Mouse (Mus musculus) mature B cell (primary cell): ENCODE data around the gene Ror1.

Experiments
- in situ Hi-C: fragments of 300-500 bp; cut with MboI; formaldehyde crosslinking; loops from 2 replicates; pipeline ENCODE4 v1.14.3; 2019

Ror1 gene

DNA sequence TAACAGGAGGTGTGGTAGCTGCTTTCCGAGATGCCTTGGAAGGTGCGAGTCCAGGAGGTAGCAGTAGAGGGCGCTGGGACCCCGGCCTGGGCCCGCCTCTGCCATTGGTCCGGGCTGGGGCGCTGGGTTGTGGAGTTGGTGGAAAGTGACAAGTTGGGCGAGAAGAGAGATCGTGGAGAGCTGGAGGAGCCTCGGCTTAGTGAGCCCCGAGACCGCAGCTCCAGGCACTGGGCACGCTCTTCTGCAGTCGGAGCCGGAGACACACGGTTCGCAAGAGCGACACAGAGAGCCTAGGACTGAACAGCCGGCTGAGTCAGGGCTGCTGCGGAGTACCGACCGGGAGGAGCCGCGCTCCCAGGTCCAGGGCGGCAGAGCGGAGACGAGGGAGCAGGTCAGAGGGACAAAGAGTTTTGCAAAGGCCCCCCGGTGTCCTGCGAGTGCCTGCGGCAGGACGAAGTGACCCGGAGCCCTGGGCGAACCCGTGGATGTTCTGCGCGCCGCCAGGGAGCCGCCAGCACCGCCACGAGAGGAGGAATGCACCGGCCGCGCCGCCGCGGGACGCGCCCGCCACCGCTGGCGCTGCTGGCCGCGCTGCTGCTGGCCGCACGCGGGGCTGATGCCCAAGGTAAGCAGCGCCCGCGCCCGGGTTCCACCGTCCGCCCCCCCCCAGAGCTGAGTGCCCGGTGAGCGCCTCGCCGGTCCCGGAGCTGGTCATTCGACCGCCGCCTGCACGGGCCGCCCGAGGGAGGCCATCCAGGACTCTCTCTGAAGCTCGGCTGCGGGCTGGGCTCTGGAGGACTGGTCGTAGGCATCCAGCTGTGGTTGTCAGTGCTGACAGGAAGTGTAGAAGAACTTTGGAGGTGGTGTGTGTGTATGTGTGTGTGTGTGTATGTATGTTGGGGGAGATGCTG, at the start of gene Ror1:
Gene Ror1, plus strand, starts transcription at position 107 of the 911 bp plus-strand sequence.
- in situ Hi-C loops = no loop called here

DNA sequence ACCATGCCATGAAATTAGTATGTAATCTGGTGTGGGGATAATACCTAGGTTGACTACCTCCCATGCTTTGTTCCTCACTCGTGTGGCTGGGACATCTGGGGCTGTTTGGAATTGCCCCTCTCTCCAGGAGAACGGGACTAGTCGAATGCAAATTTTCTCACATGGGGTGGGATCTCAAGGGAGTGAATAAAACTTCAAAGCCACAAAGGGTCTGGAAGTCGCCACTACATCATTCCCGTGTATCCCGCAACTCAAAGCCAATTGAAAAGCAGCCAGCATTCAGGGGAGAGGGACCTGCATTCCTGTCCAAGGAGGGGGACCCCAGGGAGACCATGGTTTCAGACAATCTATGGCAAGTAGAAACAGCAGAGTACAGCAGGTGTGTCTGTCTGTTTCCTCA, 48.5 kb upstream of the Ror1 start:
- in situ Hi-C loops = no loop called here

DNA sequence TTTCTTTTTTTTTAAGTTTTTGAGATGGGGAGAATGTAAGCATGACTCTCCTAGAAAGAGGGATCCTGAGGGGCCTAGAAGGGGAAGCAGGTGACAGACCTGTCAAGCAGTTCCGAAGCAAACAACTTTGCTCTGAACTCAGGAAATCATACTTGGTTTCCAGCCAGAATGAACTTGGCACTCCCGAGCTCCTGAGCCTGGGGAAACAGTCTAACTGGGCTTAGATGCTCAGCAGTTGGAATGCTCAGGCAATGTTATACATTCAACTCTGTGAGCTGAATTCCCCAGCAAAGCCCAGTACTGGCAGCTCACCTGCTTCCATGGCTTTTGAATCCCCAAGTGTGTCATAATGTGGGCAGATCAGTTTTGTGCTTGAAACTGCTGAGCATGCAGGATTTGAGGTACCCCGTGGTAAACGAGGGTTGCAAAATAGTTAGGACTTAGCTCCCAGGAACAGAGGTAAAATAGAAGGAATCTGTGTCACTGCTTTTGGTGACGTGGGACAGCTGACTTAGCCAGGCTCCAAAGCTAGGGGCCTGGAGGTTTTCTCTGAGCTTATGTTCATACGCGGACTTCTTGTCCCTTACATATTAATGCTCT, 47.1 kb upstream of the Ror1 start:
- in situ Hi-C loops = no loop called here

GRCm38 (mm10) chr4:100051767-100052166, 43.8 kb upstream of the Ror1 start:
- in situ Hi-C loops = no loop called here

DNA sequence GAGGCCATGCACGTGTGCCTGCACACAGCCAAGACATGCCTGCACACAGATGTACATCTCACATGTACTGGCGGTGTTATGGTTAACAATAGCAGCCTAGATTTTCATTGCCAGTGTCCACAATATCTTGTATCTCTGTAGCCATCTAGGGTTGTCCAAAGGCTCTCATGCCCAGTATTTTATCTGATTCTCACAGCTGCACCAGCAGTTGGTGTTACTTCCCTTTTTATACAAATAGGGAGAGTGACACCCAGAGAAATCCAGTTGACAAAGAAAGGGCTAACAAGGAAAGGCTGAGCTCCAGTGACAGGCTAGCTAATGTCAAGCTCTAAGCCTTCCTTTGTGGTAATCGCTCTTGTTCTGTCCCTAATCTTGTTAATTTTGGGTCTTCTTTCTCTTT, 43.3 kb upstream of the Ror1 start:
- in situ Hi-C loops = no loop called here

DNA sequence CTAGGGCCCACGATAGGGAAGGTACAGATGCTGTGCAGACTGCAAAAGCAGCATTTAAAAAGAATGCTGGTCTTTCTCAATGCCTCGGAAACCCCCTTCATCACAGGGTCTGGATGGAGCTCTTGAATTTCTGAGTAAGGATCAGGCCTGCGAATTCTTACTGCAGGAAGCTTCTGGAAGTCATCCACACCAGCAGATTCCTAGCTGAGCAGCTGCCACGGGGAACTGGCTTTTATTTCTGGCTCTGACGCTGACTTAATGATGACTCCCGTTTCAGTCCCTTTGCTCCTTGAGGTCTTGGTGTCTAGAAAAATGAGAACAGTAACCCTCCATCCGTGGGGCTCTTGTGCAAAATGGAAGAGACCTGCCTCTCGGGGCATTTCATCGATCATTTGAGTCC, 39.5 kb upstream of the Ror1 start:
- in situ Hi-C loops = no loop called here

DNA sequence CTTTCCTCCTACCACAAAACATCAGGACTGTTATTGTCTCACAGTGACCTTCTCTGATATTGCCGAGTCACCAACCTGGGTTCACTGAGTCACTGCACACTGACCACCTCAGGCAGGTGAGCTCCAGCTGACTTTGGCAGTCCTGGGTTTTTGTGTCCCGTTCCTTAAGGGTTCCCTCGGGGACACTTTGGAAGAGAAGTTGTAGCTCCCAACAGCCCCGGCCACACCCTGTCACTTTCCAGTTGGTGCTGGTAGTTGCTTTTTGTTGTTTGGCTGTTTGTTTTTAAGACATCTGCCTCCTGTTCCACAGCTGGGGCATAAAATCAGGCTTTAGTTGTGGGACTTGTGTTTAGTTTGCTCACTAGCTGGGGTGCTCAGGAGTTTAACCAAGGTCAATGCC, 39.1 kb upstream of the Ror1 start:
- in situ Hi-C loops = no loop called here

DNA sequence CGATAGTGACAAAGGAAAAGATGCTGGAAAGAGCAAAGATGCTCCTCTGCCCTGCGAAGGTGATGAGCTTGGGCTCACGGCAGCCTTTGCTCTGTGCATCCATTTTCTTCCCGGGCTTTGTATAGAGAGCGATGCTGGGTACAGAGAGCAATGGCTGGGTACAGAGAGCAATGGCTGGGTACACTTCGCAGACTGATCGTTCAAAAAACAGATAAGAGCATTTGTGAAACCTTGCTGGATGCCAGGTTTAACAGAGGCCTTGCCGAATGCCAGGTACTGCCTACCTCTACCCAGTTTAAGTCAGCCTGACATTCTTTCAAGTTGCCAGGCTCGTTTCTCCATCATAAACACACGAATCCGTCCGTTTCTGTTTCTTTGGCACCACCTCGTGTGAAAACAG, 38.2 kb upstream of the Ror1 start:
- in situ Hi-C loops = no loop called here

DNA sequence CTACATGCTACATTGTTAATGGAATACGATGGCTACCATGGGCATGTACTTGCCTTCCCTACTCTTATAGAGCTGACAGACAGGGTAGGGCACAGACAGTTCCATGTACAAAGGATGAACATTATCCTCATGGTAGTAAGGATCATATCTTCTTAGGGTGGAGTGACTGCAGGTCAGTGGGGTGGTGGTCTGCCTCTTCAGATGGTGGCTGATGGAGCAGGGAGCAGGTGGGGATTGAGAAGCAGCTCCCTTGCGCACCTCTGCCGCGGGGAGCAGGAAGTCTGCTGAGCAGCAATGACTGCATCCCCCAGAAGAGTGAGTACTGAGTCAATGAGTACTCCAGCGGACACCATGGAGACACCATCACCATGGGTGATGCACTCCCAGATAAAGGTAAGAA, 37.0 kb upstream of the Ror1 start:
- in situ Hi-C loops = no loop called here

- in situ Hi-C loops = no loop called here
Measured at GRCm38 (mm10) chr4:100059811-100060210, 35.8 kb upstream of the Ror1 start.

DNA sequence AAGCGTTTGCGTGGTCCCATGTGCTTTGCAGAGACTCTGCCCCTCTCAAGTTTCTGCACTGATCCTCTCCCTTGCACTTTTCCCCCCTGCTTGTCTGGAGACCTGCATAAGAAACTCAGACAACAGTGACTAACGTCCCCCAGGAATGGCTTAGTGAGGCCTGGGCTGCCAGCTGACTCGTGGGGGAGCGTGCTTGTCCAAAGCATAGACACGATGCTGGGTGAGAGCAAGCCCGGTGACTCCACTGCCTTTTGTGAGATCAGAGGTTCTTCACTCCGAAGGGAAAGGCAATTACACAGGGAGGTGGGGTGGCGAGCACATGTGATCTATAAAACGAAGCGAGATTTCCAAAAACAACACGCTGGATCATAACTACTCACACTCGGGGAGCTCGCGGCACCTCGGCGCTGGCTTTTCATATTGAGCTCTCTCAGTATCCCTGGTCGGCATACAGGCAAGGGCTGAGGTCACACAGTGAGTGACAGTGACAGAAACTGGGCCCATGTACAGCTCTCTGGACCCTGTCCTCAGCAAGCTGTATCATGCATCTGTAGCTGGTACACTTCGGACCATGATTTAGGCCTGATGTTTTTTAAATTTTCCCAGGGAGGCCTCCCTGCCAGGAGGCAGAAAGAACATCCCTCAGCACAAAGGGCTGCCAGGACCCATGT, 34.1 kb upstream of the Ror1 start:
- in situ Hi-C loops = no loop called here

GRCm38 (mm10) chr4:100065686-100066085, 29.9 kb upstream of the Ror1 start:
- in situ Hi-C loops = no loop called here

- in situ Hi-C loops = no loop called here
Measured at GRCm38 (mm10) chr4:100070101-100070500, 25.5 kb upstream of the Ror1 start.

DNA sequence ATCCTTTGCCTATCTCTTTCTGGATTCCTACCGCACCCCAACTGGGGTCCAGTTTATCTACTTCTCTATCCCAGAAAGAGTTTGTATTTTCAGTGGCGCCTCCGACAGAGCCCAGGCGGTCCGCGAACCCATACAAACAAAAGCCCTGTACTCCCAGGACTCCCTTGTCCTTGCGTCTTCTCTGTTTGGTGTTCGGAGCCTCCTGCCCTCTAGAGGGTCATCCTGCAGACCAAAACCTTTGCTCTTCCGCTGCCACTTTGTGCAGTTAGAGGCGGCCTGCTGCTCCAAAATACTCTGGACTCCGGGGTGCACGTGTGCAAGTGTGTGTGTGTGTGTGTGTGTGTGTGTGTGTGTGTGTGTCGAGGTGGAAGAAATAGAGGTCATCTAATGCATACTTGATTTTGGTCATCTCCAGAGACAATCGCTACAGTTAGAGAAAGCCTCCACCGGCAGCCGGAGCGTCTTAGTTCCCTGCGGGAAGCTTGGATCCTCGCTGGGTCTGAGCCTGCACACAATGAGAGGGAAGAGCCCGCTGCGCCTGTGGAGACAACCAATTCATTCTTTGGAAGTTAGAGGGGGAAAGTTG, 1.1 kb downstream of the Ror1 start:
- in situ Hi-C loops = no loop called here

GRCm38 (mm10) chr4:100097364-100097979, 1.9 kb downstream of the Ror1 start:
- in situ Hi-C loops = no loop called here

DNA sequence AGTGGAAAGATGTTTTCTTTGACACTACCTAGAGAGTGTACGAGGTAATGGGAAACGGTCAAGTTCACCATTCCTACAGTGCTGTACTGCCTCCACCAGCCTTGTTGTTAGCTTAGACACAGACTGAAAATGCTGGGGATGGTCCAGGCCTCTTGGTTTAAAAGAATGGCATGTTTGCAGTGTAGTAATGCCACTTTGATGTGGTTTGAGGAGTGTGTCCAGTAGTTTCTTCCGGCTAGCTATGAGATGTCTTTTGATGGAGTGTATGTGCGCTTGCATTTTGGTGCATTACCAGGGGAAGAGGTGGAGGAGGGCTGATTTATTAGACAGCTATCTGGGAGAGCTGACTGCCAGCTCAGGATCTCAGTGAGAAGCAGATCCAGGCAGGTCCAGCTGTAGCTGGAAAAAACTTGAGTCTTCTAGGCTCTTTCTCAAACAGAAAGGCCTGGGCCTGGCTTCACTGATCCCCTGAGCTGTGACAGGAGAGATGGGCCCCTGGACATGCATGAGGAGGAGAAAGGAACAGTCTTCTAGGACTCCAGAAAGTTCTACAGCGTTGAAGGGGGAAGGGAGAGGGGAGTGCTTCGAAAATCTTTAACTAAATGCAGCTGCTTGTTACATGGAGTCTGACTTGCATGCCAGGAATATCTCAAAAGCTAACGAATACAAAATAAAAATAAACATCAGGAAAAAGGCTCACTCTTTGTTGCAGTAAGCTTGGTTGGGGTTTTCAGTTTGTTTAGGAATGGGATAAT, 5.7 kb downstream of the Ror1 start:
- in situ Hi-C loops = no loop called here

DNA sequence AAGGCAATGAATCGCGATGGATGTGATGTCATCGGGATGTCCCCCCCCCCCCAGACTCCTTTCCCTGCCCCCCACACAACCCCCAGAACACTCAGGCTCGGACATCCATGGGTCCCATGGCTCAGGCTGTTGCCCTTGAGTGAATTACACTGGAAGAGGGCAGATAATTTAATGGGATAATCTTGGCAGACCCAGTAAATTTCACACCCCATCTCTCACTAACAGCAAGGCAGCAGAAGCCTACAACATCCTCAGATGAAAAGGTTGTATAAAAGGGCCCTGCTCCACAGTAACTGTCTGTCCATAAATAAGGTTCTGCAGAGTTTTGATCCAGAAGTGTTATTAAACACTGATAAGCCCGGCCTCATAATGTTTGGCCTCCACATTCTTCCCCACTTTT, 6.3 kb downstream of the Ror1 start:
- in situ Hi-C loops = no loop called here

DNA sequence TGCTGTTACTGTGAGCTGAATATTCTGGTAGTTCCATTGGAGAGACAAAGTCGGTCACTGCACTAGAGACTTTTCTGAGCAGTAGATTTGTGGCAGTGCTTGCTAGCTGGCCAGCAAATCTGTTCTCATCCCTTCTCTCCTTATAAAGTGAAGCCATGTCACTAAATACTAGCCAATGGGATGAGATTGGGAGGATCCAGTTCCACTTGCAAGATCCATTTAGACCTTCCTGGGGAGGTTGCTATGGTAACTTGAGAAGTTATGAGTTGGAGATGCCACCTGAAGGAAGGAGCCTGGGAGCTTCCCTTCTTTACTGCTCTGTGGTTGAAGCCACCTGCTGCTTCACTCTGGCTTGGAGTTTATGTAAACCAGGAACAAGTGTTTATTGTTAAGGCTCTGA, 8.7 kb downstream of the Ror1 start:
- in situ Hi-C loops = no loop called here

GRCm38 (mm10) chr4:100107593-100107992, 12.0 kb downstream of the Ror1 start:
- in situ Hi-C loops = no loop called here

DNA sequence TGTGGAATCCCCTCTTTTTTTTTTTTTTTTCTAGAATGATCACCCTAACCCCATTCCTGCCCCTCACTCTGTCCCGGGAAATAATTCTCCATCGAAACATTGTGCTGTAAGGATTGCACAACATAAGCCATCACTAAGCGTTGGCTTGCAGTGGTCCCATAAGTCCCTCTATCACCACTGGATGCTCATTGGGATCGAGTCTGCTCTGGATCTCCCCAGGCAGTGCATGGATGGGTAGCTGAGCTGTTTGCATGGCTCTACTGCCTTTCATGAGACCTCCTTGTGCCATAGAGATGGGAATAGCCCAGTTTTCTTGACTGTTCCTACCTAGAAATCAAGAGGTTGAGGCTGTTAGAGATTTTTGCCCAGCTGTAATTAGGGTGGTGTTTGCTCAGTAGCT, 13.0 kb downstream of the Ror1 start:
- in situ Hi-C loops = no loop called here

DNA sequence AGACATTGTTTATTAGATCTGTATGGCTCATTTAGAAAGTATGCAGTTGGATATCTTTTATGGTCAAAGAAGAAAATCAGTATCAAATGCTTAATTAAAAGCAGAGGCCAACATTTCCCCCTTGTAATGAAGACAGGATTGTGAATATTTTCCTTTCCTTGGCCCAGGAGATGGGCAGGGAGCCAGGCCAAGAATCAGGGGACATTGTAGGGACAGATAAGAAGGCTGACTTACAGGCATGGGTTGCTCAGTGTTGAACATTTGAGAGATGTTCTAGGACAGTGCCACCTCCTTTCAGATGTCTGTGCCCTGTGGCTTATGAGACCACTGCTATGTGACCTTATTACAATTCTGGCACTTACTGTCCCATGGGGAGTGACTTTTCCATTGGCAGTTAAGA, 18.6 kb downstream of the Ror1 start:
- in situ Hi-C loops = no loop called here
